Mouse (Mus musculus): ENCODE data around the gene Cd274. TPM values are rescaled to one million over a fixed set of nuclear protein-coding genes. Genes with fewer than 3 reads are reported as not detected.

The Cd274 gene
- polyA plus RNA-seq, 1 experiment from 2014 or later = 0.31 TPM

DNA sequence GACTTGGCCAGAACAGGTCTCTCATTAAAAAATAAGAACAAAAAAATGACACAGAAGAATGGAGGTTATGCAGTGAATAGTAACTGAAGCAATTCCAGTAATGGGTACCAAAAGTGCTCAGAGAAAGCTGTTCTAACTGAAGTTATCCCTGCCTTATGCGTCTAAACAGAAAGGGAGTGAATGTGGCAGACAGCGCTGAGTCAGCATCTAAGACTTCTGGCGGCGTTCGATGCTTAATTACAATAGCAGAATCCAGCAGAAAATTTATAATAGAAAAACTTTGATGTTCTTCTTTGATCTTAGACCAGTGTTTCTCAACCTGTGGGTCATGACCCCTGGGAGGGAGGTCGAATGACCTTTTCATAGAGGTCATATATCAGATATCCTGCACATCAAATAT, 21.6 kb upstream of the Cd274 start:
- Histone ChIP-seq H3K4me3 (no peak overlapping the region), H3K9ac (no peak overlapping the region), H3K9me3 (no peaks in the 10 kb centered on the region), H3K4me1 (no peaks in the 10 kb centered on the region), H3K27me3 (no peaks in the 10 kb centered on the region), H3K27ac (no peak overlapping the region), H3K4me2 (no peak overlapping the region), H3K36me3 (no peaks in the 10 kb centered on the region; the same call in 1 of the 2 replicates)
- ATAC-seq (ENCODE audit: insufficient number of reproducible peaks, low FRiP score, low TSS enrichment, low read depth) = no peak
- WGBS = 77% methylated on average over 6 of the region's 6 CpGs

DNA sequence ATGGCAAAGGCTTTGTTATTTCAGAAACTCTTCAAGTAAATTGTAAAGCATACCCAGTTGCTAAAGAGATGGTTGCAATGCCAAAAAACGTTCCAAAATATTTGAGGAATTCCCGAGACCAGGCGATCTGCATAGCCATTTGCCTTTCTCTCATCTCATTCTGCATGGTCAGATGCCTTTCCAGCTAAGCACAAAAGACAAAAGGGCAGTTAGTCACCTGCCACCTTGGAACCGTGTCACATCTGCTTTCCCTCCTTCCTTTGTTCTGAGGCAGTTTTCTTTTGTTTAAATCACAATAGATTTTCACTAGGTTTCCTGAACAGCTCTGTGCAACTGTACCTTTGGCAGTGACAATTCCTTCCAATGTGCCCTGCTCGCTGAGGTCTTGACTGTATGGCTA, 16.3 kb upstream of the Cd274 start:
- no peaks in the 10 kb centered on the region for H3K9me3 ChIP-seq
- no peak overlapping the region for H3K4me2 ChIP-seq
- H3K36me3 ChIP-seq = no peaks in the 10 kb centered on the region; the same call in 1 of the 2 replicates
- H3K27me3 ChIP-seq = no peaks in the 10 kb centered on the region
- H3K9ac ChIP-seq = no peak overlapping the region
- no peak for ATAC-seq (ENCODE audit: insufficient number of reproducible peaks, low FRiP score, low TSS enrichment, low read depth)
- no peaks in the 10 kb centered on the region for H3K4me1 ChIP-seq
- H3K27ac ChIP-seq = no peak overlapping the region
- 55% methylated on average over 5 of the region's 5 CpGs for WGBS
- no peak overlapping the region for H3K4me3 ChIP-seq

DNA sequence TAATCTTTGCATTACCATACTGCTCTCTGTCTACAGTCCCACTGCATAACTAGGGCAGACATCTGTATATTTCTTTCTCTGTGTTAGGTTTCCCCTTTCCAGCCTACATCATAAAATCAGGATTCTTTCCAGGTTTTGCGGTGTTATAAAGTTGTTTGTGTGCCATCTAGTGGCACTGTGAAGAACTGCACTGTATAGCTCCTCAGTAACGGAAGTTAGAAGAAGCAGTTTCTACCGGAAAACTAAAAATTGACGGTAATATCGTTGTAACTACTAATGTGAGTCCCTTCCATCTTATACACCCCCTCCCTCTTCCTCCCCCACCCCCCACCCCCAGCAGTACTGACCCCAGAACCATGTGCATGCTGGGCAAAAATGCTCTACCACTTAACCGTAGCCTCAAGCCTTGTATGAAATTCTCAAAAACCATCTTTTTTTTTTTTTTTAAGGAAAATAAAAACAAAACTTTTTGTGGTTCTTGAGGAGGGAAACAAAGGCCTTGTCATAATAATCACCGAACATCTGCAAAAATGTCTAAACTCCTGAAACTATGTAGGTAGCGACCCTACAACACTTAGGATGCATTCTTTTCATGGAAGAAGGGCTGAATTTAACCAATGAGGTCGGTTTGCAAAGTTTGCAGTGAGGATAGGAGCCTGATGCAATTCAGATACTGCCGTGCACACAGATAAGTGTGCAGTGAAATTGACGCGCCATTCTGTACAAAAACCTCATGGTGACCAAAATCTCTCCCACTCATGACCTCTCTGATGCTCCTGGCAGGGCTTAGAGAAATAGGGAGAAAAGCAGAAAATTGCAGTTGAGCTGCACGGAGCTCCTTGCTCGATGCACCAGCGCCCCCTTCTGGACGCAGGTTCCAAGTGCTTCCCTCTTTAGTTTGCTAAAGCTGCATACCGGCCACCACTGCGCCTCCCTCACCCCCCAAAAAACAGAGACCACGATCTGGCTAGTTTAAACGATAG, 12.1 kb upstream of the Cd274 start:
- H3K4me2 ChIP-seq = peak overlapping the region; percentile 52
- H3K27me3 ChIP-seq = no peaks in the 10 kb centered on the region
- H3K4me3 ChIP-seq = peak overlapping the region; percentile 33
- no peak for ATAC-seq (ENCODE audit: insufficient number of reproducible peaks, low FRiP score, low TSS enrichment, low read depth)
- H3K9ac ChIP-seq = no peak overlapping the region
- no peaks in the 10 kb centered on the region for H3K4me1 ChIP-seq
- H3K9me3 ChIP-seq = no peaks in the 10 kb centered on the region
- WGBS = 4% methylated on average over 20 of the region's 20 CpGs
- no peak overlapping the region for H3K27ac ChIP-seq
- H3K36me3 ChIP-seq = peaks cover 7% of the 10 kb centered on the region; the same call in 1 of the 2 replicates

DNA sequence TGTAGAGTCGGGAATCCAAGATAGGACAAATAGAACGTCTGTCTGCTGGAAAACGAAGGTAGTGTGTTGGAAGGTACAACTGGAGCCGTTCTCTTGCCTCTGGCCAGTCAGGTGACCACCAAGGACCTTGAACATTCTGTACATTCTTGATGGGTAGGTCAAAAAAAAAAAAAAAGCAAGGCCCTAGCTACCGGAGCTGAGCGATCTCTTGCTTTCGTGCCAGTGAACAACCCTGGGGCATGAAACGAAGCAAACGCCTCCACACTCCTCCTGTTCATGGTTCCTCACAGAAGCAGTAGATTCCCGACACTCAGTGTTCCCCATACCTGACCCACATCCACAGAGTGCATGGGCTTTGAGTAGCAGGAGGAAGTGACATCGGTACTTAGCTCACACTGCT, 11.0 kb upstream of the Cd274 start:
- H3K4me1 ChIP-seq = peaks cover 8% of the 10 kb centered on the region; the same call in 1 of the 2 replicates
- H3K27me3 ChIP-seq = no peaks in the 10 kb centered on the region
- H3K27ac ChIP-seq = no peak overlapping the region
- H3K36me3 ChIP-seq = peaks cover 7% of the 10 kb centered on the region; the same call in 1 of the 2 replicates
- H3K9ac ChIP-seq = no peak overlapping the region
- WGBS = 82% methylated on average over 11 of the region's 11 CpGs
- H3K9me3 ChIP-seq = no peaks in the 10 kb centered on the region
- no peak overlapping the region for H3K4me2 ChIP-seq
- H3K4me3 ChIP-seq = no peak overlapping the region
- ATAC-seq (ENCODE audit: insufficient number of reproducible peaks, low FRiP score, low TSS enrichment, low read depth) = no peak

DNA sequence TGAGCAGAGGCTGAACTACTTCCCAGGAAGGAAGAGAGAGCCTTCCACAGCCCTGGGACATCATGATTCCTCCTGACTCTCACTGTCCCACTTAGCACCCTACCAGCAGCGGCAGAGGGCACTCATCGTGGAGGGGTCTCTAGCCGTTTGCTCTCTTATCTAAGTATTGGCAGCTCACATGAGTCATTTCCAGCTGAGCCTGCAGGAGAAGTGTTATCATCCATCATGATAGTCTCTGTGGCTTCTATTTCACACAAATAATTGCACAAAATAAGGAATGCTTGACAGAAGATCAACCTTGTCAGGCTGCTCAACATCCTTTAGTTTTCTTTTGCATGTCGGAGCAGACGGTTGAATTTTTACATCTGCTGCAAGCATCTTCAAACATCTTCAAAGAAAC, 7.0 kb upstream of the Cd274 start:
- no peaks in the 10 kb centered on the region for H3K9me3 ChIP-seq
- no peaks in the 10 kb centered on the region for H3K27me3 ChIP-seq
- ATAC-seq (ENCODE audit: insufficient number of reproducible peaks, low FRiP score, low TSS enrichment, low read depth) = no peak

DNA sequence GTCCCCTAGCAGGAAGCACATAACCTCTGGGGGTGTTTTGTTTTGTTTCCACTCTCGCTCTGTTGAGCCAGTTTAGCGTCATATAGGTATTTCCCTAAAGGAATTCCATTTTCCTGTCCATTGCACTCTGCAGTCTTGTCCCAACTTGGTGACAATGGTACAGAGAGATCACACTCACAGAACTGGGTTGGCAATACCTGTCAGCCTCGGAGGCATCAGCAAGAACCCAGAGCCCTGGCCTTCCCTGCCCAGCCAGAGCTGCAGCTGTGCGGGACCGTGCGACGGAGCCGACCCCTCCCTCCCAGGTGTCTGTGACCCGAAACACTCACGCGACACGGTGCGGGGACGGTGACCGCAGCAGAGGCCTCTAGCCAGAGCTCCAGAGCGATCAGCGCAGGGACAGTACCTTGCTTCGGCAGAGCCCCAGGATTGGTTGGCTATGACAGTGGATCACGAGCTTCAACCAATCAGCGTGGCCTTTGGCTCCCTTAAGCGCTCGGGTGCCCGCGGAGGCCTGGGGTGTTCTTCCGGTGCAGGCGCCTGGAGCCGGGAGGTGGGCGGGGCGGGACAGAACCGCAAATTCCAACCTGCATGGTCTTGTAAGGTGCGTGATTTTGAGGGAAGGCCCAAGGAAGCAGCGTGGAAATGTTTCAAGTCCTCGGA, 5.7 kb upstream of the Cd274 start:
- 2% methylated on average over 33 of the region's 33 CpGs for WGBS
- peak; percentile 95 for ATAC-seq (ENCODE audit: insufficient number of reproducible peaks, low FRiP score, low TSS enrichment, low read depth)
- Histone ChIP-seq H3K9me3 (no peaks in the 10 kb centered on the region), H3K4me1 (peaks cover 13% of the 10 kb centered on the region; the same call in 1 of the 2 replicates), H3K4me3 (peak overlapping the region; percentile 68), H3K36me3 (peaks cover 7% of the 10 kb centered on the region; the same call in 1 of the 2 replicates), H3K27ac (no peak overlapping the region), H3K4me2 (peak overlapping the region; percentile 79), H3K9ac (peak overlapping the region; percentile 47), H3K27me3 (no peaks in the 10 kb centered on the region)

More for the DNA sequence above, 7.0 kb upstream of the Cd274 start:
- H3K4me2 ChIP-seq = no peak overlapping the region
- 77% methylated on average over 5 of the region's 5 CpGs for WGBS
- peaks cover 12% of the 10 kb centered on the region; the same call in 1 of the 2 replicates for H3K4me1 ChIP-seq
- H3K27ac ChIP-seq = no peak overlapping the region
- H3K36me3 ChIP-seq = peaks cover 7% of the 10 kb centered on the region; the same call in 1 of the 2 replicates
- H3K4me3 ChIP-seq = no peak overlapping the region
- no peak overlapping the region for H3K9ac ChIP-seq

DNA sequence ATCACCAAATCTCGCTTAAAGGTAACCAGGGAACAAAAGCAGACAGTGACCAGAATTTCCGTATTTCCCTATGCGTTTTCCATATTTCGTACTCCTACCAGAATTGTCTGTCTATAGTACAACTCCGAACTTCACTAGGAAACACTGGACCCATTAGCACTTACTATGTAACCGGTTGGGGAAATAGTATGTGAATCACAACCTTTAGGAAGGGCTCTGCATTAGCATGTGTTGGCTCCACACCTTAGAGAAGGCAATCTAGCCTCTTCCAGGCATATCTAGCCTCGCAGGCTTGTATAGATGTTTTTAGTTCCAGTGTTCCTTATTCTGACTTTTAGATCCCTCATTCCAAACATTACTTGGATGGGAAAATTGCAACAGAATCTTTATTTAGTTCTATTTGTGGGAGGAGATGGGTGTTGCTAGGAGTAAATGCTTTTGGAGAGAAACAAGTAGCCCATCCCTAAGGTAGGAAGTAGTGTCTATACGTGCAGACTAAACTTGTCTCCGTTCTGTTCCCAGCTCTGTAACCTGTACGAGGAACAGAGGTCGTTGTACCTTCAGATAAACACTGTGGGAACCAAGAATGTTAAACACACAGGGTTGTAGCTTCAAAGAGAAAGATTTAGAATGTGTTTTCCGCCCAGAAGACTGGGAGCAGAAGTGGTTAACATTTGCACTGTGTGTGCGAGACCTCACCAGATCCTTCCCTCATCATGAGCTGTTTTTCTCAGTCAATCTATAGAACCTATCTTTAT, 4.9 kb upstream of the Cd274 start:
- no peak overlapping the region for H3K9ac ChIP-seq
- peak overlapping the region; percentile 79 for H3K4me2 ChIP-seq
- H3K27ac ChIP-seq = no peak overlapping the region
- H3K36me3 ChIP-seq = peaks cover 7% of the 10 kb centered on the region; the same call in 1 of the 2 replicates
- no peaks in the 10 kb centered on the region for H3K9me3 ChIP-seq
- H3K4me3 ChIP-seq = peak overlapping the region; percentile 68
- 44% methylated on average over 13 of the region's 13 CpGs for WGBS
- peaks cover 15% of the 10 kb centered on the region; the same call in 1 of the 2 replicates for H3K4me1 ChIP-seq
- no peaks in the 10 kb centered on the region for H3K27me3 ChIP-seq
- ATAC-seq (ENCODE audit: insufficient number of reproducible peaks, low FRiP score, low TSS enrichment, low read depth) = no peak

DNA sequence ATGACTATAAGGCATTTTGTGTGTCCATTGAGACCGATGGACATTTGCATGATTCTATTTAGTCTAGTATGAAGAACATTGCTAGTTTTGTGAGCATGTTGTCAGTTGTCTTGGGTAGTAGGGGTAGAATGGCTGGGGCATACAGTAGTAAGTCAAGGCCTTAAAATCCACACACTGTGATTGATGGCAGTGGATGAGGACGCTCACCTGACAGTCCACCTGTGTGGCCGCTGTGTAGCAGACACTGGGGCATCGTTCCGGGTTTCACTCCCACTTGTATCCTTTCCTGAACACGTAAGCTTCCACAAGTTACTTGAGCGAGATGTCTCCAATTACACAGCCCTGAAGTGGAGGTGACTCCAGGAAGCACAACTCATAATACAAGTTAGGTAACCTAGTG, 3.7 kb upstream of the Cd274 start:
- H3K36me3 ChIP-seq = no peaks in the 10 kb centered on the region
- no peak overlapping the region for H3K4me2 ChIP-seq
- no peaks in the 10 kb centered on the region for H3K27me3 ChIP-seq
- H3K27ac ChIP-seq = no peak overlapping the region
- peaks cover 17% of the 10 kb centered on the region; the same call in 1 of the 2 replicates for H3K4me1 ChIP-seq
- no peak for ATAC-seq (ENCODE audit: insufficient number of reproducible peaks, low FRiP score, low TSS enrichment, low read depth)
- WGBS = 84% methylated on average over 7 of the region's 7 CpGs
- no peak overlapping the region for H3K4me3 ChIP-seq
- no peaks in the 10 kb centered on the region for H3K9me3 ChIP-seq
- no peak overlapping the region for H3K9ac ChIP-seq

DNA sequence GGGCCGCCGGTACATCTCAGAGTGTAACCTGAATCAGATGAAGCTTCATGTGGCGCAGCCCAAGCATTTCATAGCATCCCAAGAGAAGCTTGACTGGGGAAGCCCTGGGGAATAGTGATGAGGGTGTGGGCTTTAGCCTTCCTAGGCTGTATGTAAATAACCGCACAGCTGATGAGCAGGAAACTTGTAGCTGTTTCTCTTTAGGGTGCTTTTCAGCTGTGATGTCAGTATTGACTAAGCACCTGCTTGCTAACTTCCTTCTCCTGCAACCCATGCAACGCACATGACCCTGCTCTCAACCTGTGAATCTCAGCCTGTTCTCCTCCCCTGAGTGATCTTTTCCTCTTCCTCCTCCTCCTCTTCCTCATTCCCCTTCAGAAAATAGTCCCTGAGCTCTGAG, 3.2 kb upstream of the Cd274 start:
- Histone ChIP-seq H3K4me3 (no peak overlapping the region), H3K9me3 (no peaks in the 10 kb centered on the region), H3K27me3 (no peaks in the 10 kb centered on the region), H3K36me3 (no peaks in the 10 kb centered on the region), H3K27ac (no peak overlapping the region), H3K9ac (no peak overlapping the region), H3K4me1 (peaks cover 17% of the 10 kb centered on the region; the same call in 1 of the 2 replicates), H3K4me2 (no peak overlapping the region)
- WGBS = 73% methylated on average over 5 of the region's 5 CpGs
- ATAC-seq (ENCODE audit: insufficient number of reproducible peaks, low FRiP score, low TSS enrichment, low read depth) = no peak

DNA sequence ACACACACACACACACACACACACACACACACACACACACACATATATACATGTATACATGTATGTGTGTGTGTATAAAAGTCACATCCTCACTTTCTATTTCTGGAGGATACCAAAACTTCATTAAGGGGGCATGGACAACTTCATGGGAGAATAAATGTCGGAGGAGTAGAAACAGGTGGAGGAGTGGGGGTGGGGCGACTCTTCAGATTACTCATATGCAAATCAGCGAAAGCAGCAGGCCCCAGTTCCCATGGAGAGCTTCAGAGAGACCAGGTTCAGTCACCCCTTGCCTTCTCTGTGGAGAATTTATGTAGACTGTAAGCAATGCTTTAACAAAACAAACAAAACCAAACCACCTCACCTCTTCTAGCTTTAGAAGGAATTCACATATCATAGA, 2.1 kb upstream of the Cd274 start:
- 25% methylated on average over 3 of the region's 3 CpGs for WGBS
- no peaks in the 10 kb centered on the region for H3K27me3 ChIP-seq
- no peak overlapping the region for H3K9ac ChIP-seq

DNA sequence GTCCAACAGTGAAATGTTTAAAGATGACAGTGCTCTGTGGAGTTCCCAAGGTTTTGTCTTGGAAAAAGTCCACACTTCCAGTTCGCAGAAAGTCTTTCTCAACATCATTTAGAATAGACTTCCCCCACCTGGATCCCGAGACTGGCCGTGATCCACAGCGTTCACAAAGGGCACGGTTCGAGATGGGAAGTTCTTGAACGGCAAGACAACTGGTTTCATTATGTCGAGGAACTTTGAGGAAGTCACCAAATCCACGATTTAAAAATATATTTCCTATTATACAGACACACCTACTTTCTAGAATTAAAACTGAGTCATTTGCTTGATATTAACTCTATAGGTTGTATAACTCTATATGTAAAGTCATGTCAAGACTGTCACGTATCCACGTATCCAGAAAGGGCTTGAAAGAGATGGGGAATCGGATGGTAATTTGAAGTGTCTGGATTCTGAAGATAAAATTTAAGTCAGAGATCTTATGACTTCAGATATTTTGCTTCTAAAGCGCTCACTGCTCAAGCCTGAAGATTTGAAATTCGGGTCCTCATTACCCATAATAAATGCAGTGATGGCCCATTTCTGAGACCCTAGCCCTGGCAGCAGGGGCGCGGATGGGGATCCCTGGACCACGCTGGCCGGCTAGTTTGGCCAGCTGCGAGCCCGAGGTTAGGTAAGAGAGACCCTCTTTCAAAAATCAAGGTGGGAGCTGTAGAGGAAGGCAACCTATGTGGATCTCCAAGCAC, 858 bp upstream of the Cd274 start:
- no peak for ATAC-seq (ENCODE audit: insufficient number of reproducible peaks, low FRiP score, low TSS enrichment, low read depth)
- H3K9me3 ChIP-seq = no peaks in the 10 kb centered on the region
- H3K27me3 ChIP-seq = no peaks in the 10 kb centered on the region
- H3K27ac ChIP-seq = no peak overlapping the region
- H3K4me2 ChIP-seq = peak overlapping the region; percentile 84
- H3K4me1 ChIP-seq = peaks cover 8% of the 10 kb centered on the region; the same call in 1 of the 2 replicates
- 54% methylated on average over 20 of the region's 20 CpGs for WGBS
- peak overlapping the region; percentile 54 for H3K4me3 ChIP-seq
- H3K9ac ChIP-seq = peak overlapping the region; percentile 43; the same call in 1 of the 2 replicates
- H3K36me3 ChIP-seq = no peaks in the 10 kb centered on the region

More for the DNA sequence above, 2.1 kb upstream of the Cd274 start:
- H3K4me1 ChIP-seq = peaks cover 17% of the 10 kb centered on the region; the same call in 1 of the 2 replicates
- no peaks in the 10 kb centered on the region for H3K36me3 ChIP-seq
- no peaks in the 10 kb centered on the region for H3K9me3 ChIP-seq
- H3K27ac ChIP-seq = no peak overlapping the region
- H3K4me3 ChIP-seq = no peak overlapping the region
- no peak overlapping the region for H3K4me2 ChIP-seq
- no peak for ATAC-seq (ENCODE audit: insufficient number of reproducible peaks, low FRiP score, low TSS enrichment, low read depth)

All from limb, embryonic 15.5 days (tissue).